Mouse (Mus musculus) liver, embryonic 11.5 days (tissue): Measurements from ENCODE around the gene Nfix. TPM values are rescaled to one million over a fixed set of nuclear protein-coding genes. Genes with fewer than 3 reads are reported as not detected.

Experiments used
- ATAC-seq: fragments of 200-750 bp; cut with Nextera tagmentation; replicated peaks from 2 replicates; pipeline ENCODE4 v1.8.0; 2017; ENCODE audit warnings: moderate number of reproducible peaks, mild to moderate bottlenecking, moderate TSS enrichment, moderate library complexity; ENCODE audit not compliant: low FRiP score
- DNase-seq: peaks from one replicate; pipeline ENCODE4 v3.0.0-alpha.2; 2017; ENCODE audit warnings: low spot score
- H3K27ac ChIP-seq: fragments of 300-500 bp; sonication (generic); 2 replicates; pipeline ENCODE4 v1.5.1; 2014; ENCODE audit warnings: mild to moderate bottlenecking, low read depth, low read length, control low read depth
- H3K27me3 ChIP-seq: fragments of 300-500 bp; sonication (generic); replicated peaks from 2 replicates; pipeline ENCODE4 v1.6.1; 2014; ENCODE audit warnings: low read length, mixed read lengths; ENCODE audit not compliant: control insufficient read depth, insufficient read depth
- H3K36me3 ChIP-seq: fragments of 300-500 bp; sonication (generic); 2 replicates; pipeline ENCODE4 v1.6.1; 2014; ENCODE audit warnings: mild to moderate bottlenecking, low read length, moderate library complexity, mixed read lengths; ENCODE audit not compliant: control insufficient read depth, insufficient read depth
- H3K4me1 ChIP-seq: fragments of 300-500 bp; sonication (generic); replicated peaks from 2 replicates; pipeline ENCODE4 v1.6.1; 2014; ENCODE audit warnings: low read length, mixed read lengths; ENCODE audit not compliant: control insufficient read depth, insufficient read depth
- H3K4me2 ChIP-seq: fragments of 300-500 bp; sonication (generic); 2 replicates; pipeline ENCODE4 v1.6.1; 2014; ENCODE audit warnings: mild to moderate bottlenecking, control low read depth, moderate library complexity
- H3K4me3 ChIP-seq: fragments of 300-500 bp; sonication (generic); 2 replicates; pipeline ENCODE4 v1.5.1; 2014; ENCODE audit warnings: low read depth, low read length, control low read depth
- H3K9ac ChIP-seq: fragments of 300-500 bp; sonication (generic); 2 replicates; pipeline ENCODE4 v1.6.1; 2014; ENCODE audit warnings: low read depth, low read length, control low read depth
- H3K9me3 ChIP-seq: fragments of 300-500 bp; sonication (generic); 2 replicates; pipeline ENCODE4 v1.6.1; 2016; ENCODE audit warnings: low read length, inconsistent platforms, mixed read lengths; ENCODE audit not compliant: control insufficient read depth
- WGBS: fragments of 180-500 bp; shearing (Covaris S2); extraction: QIAGEN DNeasy Blood & Tissue Kit; methylation state at CpG from one replicate; pipeline ENCODE4 v1.1.7; 2014; 5-methylcytosine and 5-hydroxymethylcytosine counted together
- polyA plus RNA-seq: library from polyadenylated mRNA; unstranded; fragments of >200 nt; fragmentation: Nextera tagmentation; extraction: Ambion mirVana; gene quantifications from 2 replicates; pipeline ENCODE4 v1.2.1, GENCODE M21; 2014

Nfix gene
- polyA plus RNA-seq, 1 experiment from 2014 or later, result 7.1 TPM

GRCm38 (mm10) chr8:84770100-84770953 lies 29.8 kb downstream of the Nfix start:
- ATAC-seq (no peak), DNase-seq (no peak)
- H3K36me3 ChIP-seq, result no peaks in the 10 kb centered on the region
- peaks cover 85% of the 10 kb centered on the region for H3K27me3 ChIP-seq
- H3K9me3 ChIP-seq, result no peaks in the 10 kb centered on the region
- peaks cover 4% of the 10 kb centered on the region; the same call in 1 of the 2 replicates for H3K4me1 ChIP-seq
- no peak overlapping the region for H3K27ac ChIP-seq
- no peak overlapping the region for H3K9ac ChIP-seq
- 49% methylated on average over 12 of the region's 12 CpGs for WGBS
- no peak overlapping the region for H3K4me3 ChIP-seq
- H3K4me2 ChIP-seq, result no peak overlapping the region

DNA sequence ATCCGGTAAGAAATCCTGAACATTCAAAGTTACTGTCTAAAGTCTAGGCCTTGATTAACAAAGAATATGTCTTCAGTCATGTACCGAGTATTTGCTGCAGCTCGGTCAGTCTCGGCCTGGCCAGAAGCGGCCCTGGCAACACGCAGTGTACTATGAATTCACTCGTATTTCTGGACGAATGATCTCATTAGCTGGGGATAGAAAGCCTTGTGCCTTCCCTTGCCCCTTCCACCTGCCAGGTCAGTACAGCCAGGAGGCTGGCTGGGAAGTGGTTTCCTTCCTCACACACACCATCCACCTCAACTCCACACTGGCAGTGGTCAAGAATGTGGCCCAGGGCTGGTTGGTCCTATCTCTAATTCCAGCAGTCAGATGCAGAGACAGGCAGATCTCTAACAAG lies 30.8 kb downstream of the Nfix start:
- H3K4me1 ChIP-seq, result no peaks in the 10 kb centered on the region
- H3K27me3 ChIP-seq, result peaks cover 85% of the 10 kb centered on the region
- WGBS, result 84% methylated on average over 8 of the region's 8 CpGs
- no peaks in the 10 kb centered on the region for H3K9me3 ChIP-seq
- H3K27ac ChIP-seq, result no peak overlapping the region
- H3K9ac ChIP-seq, result no peak overlapping the region
- ATAC-seq (no peak), DNase-seq (no peak)
- H3K36me3 ChIP-seq, result no peaks in the 10 kb centered on the region
- H3K4me3 ChIP-seq, result no peak overlapping the region
- H3K4me2 ChIP-seq, result no peak overlapping the region

- Histone ChIP-seq H3K4me2 (no peak overlapping the region), H3K36me3 (no peaks in the 10 kb centered on the region), H3K4me1 (no peaks in the 10 kb centered on the region), H3K27me3 (peaks cover 84% of the 10 kb centered on the region), H3K9me3 (no peaks in the 10 kb centered on the region), H3K9ac (no peak overlapping the region), H3K27ac (no peak overlapping the region), H3K4me3 (no peak overlapping the region)
- WGBS, result 85% methylated on average over 14 of the region's 14 CpGs
- ATAC-seq, result no peak
- DNase-seq, result no peak
Measured at GRCm38 (mm10) chr8:84768343-84769095, 31.6 kb downstream of the Nfix start.

GRCm38 (mm10) chr8:84767221-84767620 lies 32.9 kb downstream of the Nfix start:
- WGBS, result 77% methylated on average over 10 of the region's 10 CpGs
- Histone ChIP-seq H3K27me3 (peaks cover 76% of the 10 kb centered on the region), H3K9ac (no peak overlapping the region), H3K27ac (no peak overlapping the region), H3K4me1 (no peaks in the 10 kb centered on the region), H3K36me3 (no peaks in the 10 kb centered on the region), H3K4me3 (no peak overlapping the region), H3K4me2 (no peak overlapping the region), H3K9me3 (no peaks in the 10 kb centered on the region)
- no peak for DNase-seq
- no peak for ATAC-seq

DNA sequence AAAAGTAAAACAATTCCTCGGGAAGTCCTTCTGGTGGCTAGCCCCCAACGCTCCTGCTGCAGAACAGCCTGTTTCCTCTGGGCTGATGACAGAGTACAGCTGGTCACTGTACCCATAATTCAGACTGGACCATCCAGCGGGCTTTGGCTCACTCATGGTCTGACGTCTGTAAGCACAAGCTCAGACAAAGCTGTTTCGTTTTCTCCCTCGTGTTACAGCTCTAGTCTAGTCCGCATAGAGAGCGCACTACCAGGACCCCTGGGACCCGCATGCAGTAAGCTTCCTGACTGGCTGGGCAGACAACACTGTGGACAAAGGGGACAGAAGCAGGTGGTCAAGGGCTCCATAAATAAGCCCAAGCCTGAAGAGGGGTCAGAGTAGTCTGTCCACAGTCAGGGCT lies 33.7 kb downstream of the Nfix start:
- H3K9ac ChIP-seq, result no peak overlapping the region
- no peak for DNase-seq
- no peaks in the 10 kb centered on the region for H3K36me3 ChIP-seq
- no peak overlapping the region for H3K4me3 ChIP-seq
- H3K27ac ChIP-seq, result no peak overlapping the region
- H3K4me2 ChIP-seq, result no peak overlapping the region
- H3K9me3 ChIP-seq, result no peaks in the 10 kb centered on the region
- peaks cover 73% of the 10 kb centered on the region for H3K27me3 ChIP-seq
- ATAC-seq, result no peak
- WGBS, result 75% methylated on average over 9 of the region's 9 CpGs
- no peaks in the 10 kb centered on the region for H3K4me1 ChIP-seq

DNA sequence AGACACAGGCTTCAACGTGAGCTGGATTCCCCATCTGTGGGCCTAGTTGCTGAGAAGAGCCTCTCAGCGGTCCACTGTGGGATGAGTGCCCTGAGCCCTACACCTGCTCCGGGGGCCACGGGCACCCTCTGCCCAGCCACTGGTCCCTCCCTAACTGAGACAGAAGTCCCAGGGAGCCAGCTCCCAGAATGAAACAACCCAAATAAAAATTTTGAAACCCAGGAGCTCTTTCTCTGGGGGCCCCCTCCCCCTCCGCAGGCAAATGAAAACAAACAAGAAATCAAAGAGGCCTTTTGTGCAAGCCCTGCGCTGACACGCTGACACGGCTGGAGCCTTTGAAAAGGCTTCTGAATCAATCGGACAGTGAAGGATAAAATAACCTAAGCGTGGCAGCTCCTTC lies 34.5 kb downstream of the Nfix start:
- H3K9ac ChIP-seq, result no peak overlapping the region
- no peaks in the 10 kb centered on the region for H3K9me3 ChIP-seq
- no peak overlapping the region for H3K4me3 ChIP-seq
- no peaks in the 10 kb centered on the region for H3K36me3 ChIP-seq
- no peaks in the 10 kb centered on the region for H3K4me1 ChIP-seq
- H3K27me3 ChIP-seq, result peaks cover 65% of the 10 kb centered on the region
- H3K27ac ChIP-seq, result no peak overlapping the region
- ATAC-seq (no peak), DNase-seq (no peak)
- no peak overlapping the region for H3K4me2 ChIP-seq
- WGBS, result 57% methylated on average over 10 of the region's 10 CpGs

- H3K27ac ChIP-seq, result no peak overlapping the region
- no peak for ATAC-seq
- no peak overlapping the region for H3K4me3 ChIP-seq
- H3K9ac ChIP-seq, result no peak overlapping the region
- no peaks in the 10 kb centered on the region for H3K4me1 ChIP-seq
- H3K4me2 ChIP-seq, result no peak overlapping the region
- H3K36me3 ChIP-seq, result no peaks in the 10 kb centered on the region
- 81% methylated on average over 17 of the region's 17 CpGs for WGBS
- H3K27me3 ChIP-seq, result peaks cover 59% of the 10 kb centered on the region
- no peaks in the 10 kb centered on the region for H3K9me3 ChIP-seq
- DNase-seq, result no peak
Measured at GRCm38 (mm10) chr8:84764870-84765495, 35.2 kb downstream of the Nfix start.

DNA sequence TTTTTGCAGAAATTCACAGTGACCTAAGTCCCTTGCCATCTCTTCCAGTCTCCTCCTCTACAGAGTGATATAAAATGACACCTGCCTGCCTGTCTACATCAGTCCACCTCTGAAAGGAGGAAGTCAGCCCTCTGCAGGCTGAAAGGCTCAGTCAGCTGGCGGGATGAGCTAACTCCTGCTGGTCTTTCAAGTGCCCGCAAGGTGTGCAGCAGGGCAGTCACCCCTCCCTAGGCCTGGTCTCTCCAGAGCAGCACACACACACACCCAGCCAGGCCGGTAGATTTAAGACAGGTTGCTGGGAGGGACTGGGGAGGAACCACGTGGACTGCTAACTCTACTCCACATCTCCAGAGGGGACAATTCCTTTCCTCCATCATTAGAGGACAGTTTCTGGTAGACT lies 36.0 kb downstream of the Nfix start:
- no peak for ATAC-seq
- no peak overlapping the region for H3K4me3 ChIP-seq

More for the DNA sequence above, 36.0 kb downstream of the Nfix start:
- H3K27ac ChIP-seq, result no peak overlapping the region
- no peak overlapping the region for H3K9ac ChIP-seq
- peaks cover 53% of the 10 kb centered on the region for H3K27me3 ChIP-seq
- no peaks in the 10 kb centered on the region for H3K36me3 ChIP-seq
- no peak for DNase-seq
- H3K4me1 ChIP-seq, result no peaks in the 10 kb centered on the region
- 52% methylated on average over 4 of the region's 4 CpGs for WGBS
- H3K4me2 ChIP-seq, result no peak overlapping the region
- no peaks in the 10 kb centered on the region for H3K9me3 ChIP-seq
